Mouse (Mus musculus): ENCODE results near the gene Hist1h2ad. TPM values are rescaled to one million over a fixed set of nuclear protein-coding genes. Genes with fewer than 3 reads are reported as not detected.
"Not testable (repeated sequence)": the region's sequence is repeated elsewhere in the genome, so short reads cannot be mapped to it uniquely, and the experiment has no call there.

Hist1h2ad gene
- total RNA-seq, 2 experiments from 2014 or later: 62.5 to 79.1 TPM

DNA sequence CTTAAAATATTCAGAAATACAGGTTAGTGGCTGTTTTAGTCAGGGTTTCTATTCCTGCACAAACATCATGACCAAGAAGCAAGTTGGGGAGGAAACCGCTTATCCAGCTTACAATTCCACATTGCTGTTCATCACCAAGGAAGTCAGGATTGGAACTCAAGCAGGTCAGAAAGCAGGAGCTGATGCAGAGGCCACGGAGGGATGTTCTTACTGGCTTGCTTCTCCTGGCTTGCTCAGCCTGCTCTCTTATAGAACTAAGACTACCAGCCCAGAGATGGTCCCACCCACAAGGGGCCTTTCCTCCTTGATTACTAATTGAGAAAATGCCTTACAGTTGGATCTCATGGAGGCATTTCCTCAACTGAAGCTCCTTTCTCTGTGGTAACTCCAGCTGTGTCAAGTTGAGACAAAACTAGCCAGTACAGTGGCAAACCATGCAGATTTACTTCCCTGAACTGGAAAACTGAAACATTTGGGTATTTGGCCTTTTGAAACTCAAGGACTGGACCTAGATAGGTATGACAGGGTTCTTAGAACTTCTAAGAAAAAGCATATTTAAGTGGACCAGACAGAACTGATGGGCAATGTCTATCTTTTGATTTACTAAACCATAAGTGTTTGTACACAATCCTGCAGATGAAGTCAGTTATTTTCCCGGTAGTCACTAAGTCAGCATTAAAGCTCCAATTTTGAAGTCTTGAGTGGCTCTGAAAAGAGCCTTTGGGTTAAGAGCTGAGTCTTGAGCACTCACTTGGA, 31.8 kb upstream of the Hist1h2ad start:
- DNase-seq: not testable (repeated sequence)

DNA sequence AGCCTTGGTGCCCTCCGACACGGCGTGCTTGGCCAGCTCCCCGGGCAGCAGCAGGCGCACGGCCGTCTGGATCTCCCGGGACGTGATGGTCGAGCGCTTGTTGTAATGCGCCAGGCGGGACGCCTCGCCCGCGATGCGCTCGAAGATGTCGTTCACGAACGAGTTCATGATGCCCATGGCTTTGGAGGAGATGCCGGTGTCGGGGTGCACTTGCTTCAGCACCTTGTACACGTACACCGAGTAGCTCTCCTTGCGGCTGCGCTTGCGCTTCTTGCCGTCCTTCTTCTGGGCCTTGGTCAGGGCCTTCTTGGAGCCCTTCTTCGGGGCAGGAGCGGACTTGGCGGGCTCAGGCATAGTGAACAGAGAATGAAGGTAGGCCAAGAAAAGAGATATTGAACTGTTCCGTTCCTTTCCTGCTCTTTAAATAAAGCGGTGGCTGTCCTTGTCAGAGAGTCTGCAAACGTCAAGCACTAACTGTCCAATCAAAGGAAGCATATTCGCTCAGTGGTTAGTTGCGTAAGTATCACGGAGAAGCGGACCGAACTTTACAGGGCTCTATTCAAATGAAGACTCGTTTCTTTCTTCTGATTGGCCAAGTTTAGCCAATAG, 31.1 kb upstream of the Hist1h2ad start, which contains the start of gene Hist1h2bh:
Gene Hist1h2bh, minus strand, starts transcription at position 394 of the 609 bp plus-strand sequence.
- peak; percentile 62 for DNase-seq

DNA sequence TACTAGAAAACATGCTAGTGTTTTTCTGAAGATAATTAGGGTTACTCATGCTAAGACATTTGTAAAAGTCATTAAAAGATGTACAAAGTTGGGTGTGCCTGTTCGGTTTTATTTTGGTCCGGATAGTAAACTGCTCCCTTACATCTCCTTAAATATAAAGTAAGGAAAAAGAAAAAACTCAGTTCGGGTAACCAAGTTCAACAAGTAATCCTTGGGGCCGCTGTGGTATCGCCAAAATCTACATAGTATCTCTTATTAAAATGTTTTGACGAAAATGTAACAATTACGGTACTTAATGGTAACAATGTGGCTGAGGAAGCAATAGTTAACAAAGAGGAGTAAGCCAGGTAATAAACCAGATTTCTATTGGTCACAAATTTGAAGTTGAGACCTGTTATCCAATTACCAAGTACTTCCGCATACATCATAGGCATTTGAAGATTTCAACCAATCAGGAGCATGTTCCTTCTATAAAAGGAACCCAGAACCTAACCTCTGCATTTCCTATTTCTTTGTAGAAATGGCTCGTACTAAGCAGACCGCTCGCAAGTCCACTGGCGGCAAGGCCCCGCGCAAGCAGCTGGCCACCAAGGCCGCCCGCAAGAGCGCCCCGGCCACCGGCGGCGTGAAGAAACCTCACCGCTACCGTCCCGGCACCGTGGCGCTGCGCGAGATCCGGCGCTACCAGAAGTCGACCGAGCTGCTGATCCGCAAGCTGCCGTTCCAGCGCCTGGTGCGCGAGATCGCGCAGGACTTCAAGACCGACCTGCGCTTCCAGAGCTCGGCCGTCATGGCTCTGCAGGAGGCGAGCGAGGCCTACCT, 30.0 kb upstream of the Hist1h2ad start, which contains the start of gene Hist1h3f:
Gene Hist1h3f, plus strand, starts transcription at position 88 of the 822 bp plus-strand sequence.
- peak; percentile 68 for DNase-seq

DNA sequence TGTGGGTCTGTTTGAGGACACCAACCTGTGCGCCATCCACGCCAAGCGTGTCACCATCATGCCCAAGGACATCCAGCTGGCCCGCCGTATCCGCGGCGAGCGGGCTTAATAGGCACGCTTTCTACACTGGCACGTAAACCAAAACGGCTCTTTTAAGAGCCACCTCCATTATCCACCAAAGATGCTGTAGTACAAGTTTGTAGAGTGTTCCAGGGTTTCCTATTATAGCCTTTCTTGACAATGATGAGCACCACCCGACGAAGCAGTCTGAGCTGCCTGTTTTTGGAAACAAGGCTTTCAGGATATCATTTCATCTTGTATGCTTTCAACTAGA, 29.4 kb upstream of the Hist1h2ad start:
- DNase-seq: not testable (repeated sequence)

DNA sequence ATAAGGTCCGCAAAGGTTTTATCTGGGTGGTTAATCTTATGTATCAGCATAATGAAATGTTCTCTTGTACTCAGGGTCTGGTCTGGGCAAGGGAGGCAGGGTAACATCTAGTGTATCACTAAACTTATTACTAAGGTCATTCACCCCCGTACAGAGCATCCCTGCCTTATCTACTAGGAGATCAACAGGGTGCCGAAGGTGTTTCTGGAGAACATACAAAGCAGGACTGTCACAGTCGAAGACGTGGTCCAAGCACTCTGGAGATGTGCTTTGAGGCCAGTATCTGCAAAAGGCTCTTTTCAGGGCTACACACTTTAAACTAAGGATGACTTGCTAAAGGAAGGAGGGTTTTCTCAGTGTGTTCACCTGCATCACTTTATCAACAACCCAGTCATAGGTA, 27.5 kb upstream of the Hist1h2ad start:
- DNase-seq: no peak

DNA sequence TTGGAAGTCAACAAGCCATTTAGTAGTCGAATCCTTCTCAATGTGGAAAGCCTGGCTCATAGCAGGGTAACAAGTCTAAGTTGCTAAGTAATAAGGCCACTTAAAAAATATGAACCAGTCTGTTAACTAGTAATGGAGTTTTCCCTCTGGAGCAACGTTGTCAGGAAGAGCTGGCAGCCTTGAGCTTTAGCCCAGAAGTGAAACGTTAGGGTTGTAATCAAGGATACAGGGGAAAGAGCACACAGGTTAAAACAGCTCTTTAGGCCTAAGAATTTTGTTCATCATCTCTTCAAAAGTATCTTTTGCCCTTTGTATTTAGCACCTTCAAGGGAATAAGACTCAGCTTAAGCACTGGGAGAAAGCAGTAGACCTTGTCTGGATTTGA, 23.4 kb upstream of the Hist1h2ad start:
- DNase-seq: no peak

DNA sequence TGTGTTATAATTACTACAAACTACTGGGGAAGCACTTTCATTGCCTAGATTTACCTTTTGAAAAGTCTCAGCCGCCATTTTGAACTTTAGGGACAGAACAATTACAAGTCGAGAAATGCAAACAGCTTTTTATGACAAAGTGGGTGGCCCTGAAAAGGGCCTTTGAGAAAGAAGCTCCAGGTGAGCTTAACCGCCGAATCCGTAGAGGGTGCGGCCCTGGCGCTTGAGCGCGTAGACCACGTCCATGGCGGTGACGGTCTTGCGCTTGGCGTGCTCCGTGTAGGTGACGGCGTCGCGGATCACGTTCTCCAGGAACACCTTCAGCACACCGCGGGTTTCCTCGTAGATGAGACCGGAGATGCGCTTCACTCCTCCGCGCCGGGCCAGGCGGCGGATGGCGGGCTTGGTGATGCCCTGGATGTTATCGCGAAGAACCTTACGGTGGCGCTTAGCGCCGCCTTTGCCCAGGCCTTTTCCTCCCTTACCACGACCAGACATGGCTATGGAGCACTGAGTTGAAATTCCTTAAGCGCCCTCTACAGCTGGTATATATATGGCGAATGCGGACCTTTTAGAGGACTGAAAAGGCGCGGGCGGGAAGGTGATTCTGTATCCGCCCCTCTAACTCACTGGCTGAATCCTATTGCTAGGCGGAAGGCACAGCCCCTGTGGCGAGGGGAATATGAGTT, 22.9 kb upstream of the Hist1h2ad start, which contains the start of gene Hist1h4f:
Gene Hist1h4f, minus strand, starts transcription at position 503 of the 689 bp plus-strand sequence.
- peak; percentile 89 for DNase-seq

DNA sequence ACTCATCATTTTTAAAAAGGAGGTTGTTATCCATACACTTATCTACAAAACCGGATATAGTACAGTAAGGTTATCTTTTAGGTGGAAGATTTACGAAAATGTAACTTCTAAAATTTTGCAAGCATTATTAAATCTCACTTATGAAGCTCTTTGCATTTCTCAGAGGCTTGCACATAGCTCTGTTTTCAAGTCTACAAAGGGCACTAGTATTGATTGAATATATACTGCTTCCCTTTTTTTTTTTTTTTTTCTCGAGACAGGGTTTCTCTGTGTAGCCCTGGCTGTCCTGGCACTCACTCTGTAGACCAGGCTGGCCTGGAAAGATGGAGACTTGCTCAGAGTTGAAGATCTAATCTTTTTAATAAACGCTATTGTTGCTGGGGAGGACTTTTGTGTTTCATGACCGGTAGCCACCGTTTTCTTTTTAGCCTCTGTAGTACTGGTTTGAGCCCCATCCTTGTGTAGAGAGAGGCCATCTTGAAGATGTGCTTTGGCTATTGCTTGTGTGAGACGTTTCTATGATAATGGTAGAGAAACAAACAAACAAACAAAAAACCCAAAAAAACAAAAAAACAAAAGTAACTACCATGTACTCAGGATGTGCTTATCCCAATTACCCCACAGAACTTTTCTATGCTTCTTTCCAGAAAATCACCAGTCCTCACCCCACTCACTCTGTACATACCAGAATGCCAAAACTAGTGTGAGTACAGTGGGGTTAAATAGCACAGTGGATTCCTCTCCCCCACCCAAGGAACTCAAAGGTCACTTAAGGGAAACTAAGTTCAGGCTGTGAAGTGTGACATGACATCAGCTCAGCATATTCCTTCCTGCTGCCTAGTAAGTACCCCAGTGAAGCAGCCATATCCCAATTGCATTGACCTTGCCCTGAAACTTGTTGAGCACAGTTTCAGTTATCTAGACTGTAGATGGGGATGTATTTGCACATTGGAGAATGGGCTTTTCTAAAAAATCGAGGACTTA, 22.0 kb upstream of the Hist1h2ad start:
- DNase-seq: no peak

DNA sequence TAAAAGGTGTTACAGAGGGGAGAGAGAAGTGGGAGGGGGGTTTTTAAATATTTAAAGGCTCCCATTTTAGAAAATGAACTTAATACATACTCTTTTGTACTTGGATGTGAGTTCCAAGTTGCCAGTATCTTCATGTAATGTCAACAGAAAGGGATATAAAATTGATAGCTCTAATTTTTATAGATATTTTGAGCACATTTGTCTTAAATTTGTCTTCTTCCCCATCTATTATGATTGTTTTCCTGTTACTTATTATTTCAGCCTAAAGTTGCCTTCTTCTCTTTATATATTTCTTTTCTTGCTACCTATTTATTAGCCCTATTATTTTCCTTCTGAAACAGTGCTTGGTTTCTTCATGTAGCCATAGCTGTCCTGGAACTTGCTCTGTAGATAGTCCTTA, 21.2 kb upstream of the Hist1h2ad start, which contains the start of gene Hist1h1d:
Gene Hist1h1d, plus strand, starts transcription at position 301 of the 400 bp plus-strand sequence.
- DNase-seq: no peak

DNA sequence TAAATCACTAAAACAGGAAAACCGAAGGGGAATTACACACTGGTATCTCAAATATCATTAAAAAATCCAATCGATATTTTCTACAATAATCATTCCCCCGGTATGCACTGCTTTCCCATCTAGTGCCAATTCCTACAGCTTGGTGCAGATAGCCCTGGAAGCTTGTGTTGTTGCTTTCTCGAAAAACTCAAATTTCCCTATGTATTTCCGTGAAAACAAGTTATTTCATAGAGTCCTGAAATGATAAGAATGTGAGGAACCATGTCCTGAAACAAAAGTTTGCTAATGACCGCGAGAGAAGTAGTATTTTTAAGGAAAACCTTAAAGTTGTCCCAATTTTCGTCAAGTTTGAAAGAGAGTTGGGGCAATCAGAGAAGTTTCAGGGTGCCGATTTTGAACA, 19.8 kb upstream of the Hist1h2ad start:
- DNase-seq: no peak

DNA sequence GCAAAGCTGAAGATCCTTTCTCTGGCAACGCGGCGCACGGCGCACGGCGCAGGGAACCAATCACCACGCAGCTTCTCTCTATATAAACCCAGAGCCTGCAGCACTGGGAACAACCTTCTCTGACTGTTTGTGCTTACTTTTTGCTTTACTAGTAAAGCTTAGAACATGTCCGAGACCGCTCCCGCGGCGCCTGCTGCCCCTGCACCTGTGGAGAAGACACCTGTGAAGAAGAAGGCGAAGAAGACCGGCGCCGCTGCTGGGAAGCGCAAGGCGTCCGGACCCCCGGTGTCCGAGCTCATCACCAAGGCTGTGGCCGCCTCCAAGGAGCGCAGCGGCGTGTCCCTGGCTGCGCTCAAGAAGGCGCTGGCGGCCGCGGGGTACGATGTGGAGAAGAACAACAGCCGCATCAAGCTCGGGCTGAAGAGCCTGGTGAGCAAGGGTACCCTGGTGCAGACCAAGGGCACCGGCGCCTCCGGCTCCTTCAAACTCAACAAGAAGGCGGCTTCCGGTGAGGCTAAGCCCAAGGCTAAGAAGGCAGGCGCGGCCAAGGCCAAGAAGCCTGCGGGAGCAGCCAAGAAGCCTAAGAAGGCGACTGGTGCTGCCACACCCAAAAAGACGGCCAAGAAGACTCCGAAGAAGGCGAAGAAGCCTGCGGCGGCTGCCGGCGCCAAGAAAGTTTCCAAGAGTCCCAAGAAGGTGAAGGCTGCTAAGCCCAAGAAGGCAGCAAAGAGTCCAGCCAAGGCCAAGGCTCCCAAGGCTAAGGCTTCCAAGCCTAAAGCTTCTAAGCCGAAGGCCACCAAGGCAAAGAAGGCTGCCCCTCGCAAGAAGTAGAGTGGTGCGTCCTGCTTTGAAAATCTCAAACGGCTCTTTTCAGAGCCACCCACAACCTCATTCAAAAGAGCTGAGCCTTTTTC, 19.0 kb upstream of the Hist1h2ad start:
- peak; percentile 75 for DNase-seq

DNA sequence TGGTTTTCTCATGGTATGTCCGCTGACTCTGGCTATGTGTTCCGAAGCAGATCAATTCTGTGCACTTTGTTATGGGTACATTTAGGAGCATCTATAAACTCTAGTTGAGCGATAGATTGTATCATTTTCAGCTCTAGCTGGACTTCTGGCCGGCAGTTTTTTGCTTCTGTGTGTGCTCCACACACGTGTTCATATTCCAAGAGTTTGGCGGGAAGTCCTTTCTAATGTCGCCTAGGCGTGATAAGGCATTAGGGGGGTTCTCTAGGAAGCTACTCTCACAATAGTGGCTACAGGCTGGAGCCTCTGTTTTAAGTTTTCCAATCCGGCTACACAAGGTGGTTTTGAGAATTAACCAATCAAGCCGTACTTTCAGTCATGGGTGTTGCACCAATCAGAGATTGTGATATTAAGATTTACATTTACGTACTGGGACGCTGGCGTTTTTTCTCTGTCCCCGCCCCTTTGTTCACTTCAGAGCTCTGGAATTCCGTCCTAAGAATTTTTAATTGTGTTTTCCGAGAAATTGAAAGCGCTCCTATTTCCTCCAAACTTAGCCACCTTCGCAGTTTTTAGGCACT, 18.3 kb upstream of the Hist1h2ad start:
- DNase-seq: peak; percentile 64

DNA sequence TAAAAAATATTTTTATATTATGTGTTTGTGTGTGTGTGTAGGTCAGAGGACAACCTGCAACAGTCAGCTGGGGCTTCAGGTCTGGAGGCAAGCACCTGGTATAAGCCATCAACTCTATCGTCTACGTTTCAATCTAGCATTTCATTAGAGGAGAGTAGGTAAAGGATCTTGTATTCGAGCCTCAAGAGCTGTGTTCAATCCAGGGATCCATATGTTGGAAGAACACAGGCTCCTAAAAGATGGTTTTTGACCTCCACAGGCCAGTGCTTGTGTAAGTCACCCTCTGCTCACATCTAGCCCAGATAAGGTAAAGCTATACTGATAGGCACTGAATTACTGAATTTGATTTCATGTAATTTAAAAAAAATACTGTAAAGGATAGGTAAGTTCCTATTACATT, 17.3 kb upstream of the Hist1h2ad start:
- no peak for DNase-seq

DNA sequence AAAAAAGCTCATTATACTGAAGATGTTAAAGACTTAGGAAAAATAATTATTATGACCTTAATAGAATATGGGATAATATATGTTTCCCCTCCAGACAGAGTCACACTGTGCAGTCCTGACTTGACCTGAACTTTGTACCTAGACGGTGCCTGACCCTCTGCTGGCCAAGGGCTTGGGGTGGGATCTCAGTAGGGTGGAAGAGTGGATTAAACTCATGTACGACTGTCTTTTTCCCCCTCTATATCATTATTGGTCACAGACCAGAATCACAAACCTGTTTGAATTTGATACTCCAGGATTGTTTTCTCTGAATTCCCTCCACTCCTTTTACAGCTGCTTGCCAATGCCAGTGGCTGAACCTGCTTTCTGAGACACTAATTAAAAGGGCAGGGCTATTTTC, 13.5 kb upstream of the Hist1h2ad start:
- not testable (repeated sequence) for DNase-seq

DNA sequence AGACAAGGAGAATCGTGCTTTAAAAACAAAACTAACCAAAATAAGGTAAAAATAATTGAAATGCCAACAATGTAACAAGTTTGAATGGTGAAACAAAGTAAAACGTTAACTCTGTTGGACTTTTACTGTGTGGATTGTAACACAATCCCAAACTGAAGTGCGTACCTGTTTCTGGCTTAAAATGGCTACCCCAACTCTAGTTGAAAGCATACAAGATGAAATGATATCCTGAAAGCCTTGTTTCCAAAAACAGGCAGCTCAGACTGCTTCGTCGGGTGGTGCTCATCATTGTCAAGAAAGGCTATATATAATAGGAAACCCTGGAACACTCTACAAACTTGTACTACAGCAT, 12.7 kb upstream of the Hist1h2ad start:
- DNase-seq: not testable (repeated sequence)

DNA sequence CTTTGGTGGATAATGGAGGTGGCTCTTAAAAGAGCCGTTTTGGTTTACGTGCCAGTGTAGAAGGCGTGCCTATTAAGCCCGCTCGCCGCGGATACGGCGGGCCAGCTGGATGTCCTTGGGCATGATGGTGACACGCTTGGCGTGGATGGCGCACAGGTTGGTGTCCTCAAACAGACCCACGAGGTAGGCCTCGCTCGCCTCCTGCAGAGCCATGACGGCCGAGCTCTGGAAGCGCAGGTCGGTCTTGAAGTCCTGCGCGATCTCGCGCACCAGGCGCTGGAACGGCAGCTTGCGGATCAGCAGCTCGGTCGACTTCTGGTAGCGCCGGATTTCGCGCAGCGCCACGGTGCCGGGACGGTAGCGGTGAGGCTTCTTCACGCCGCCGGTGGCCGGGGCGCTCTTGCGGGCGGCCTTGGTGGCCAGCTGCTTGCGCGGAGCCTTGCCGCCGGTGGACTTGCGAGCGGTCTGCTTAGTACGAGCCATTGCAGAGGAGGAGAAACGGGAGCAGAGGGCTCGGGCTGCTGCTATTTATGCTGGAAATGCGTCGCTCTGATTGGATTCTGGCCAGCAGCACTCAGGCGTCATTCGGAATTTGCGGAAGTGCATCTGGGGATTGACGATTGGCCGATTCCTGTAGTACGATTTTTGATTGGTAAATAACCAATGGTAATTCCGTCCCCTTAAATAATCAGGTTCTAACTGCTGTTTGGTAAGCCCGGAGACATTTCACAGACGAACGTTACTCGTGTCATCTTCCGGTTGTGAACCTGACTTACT, 12.1 kb upstream of the Hist1h2ad start, which contains the start of gene Hist1h3e:
Gene Hist1h3e, minus strand, starts transcription at position 487 of the 777 bp plus-strand sequence.
- peak; percentile 96 for DNase-seq

DNA sequence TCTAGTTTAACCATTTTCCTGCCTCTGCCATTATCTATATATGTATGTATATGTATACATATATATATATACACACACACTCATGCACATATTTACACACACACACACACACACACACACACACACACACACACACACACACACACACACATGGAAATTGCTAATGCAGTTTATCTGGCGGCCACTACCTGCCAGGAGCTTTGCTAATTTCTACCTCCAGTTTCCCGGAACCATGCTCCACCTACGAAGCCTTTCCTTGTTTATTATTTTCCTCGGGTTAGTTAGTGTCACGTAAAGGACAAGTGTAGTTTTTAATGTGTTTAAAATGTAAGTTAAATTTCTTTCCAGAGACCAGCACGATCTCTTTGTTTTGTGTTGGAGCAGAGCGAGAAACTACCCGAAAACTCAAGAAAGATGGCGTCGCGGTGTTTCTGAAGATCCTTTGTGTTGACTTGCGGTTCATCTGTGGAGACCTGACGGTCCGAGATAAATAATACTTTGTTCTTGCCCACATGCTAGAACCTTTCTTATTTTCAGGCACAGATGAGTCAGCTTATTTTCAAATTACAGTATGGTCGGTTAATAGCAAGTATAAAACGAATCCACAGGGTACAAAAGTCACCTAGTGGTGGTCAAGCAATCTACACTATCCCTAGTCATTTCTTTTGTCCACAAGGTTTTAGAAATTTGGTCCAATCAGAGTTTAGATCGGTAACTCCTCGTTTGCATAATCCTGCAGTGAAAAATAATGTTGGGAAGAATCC, 11.3 kb upstream of the Hist1h2ad start:
- peak; percentile 39 for DNase-seq

DNA sequence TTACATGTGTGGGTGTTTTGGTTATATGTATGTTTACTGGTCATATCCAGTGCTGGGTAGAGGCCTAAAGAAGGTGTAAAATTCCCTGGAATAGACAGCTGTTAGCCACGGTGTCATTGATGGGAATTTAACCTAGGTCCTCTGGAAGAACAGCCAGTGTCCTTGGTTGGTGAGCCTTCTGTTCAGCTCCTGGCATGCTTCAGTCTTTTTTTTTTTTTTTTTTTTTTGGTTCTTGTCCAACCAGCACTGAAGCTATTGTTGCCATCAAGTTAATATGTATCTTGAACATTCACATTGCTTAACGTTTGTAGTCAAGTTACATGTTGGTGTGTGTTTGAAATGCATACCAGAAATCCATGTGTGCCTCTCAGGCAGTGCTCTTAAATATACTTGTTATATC, 9.7 kb upstream of the Hist1h2ad start:
- no peak for DNase-seq

Measured in heart, postnatal 4 days (tissue).